Mouse (Mus musculus) heart, adult 2 months (tissue): ENCODE data around the gene Cap1.
A peak's percentile ranks its signal among the peaks of the same experiment; 100 is the strongest.

Source experiments
- CTCF ChIP-seq: fragments of 200-600 bp; IDR thresholded peaks from 2 replicates; pipeline ENCODE4 v1.8.1; 2022; ENCODE audit warnings: antibody characterized with exemption, mild to moderate bottlenecking, moderate library complexity
- EP300 ChIP-seq: fragments of 200-500 bp; IDR thresholded peaks from 2 replicates; pipeline ENCODE4 v1.6.1; 2011; ENCODE audit warnings: low read depth, low read length, control low read depth; ENCODE audit not compliant: insufficient read depth
- POLR2A ChIP-seq: fragments of 200-500 bp; IDR thresholded peaks from 2 replicates; pipeline ENCODE4 v1.6.1; 2011; ENCODE audit warnings: mild to moderate bottlenecking, low read depth, low read length, control low read depth; ENCODE audit not compliant: insufficient read depth

GRCm38 (mm10) chr4:122902156-122902555, 16.3 kb upstream of the Cap1 start:
- TF ChIP-seq POLR2A, result no peak
- no peak for TF ChIP-seq EP300
- peak; percentile 64 for TF ChIP-seq CTCF
